9 mouse cellular contexts compared by ENCODE assay signal in the genomic region with DNA sequence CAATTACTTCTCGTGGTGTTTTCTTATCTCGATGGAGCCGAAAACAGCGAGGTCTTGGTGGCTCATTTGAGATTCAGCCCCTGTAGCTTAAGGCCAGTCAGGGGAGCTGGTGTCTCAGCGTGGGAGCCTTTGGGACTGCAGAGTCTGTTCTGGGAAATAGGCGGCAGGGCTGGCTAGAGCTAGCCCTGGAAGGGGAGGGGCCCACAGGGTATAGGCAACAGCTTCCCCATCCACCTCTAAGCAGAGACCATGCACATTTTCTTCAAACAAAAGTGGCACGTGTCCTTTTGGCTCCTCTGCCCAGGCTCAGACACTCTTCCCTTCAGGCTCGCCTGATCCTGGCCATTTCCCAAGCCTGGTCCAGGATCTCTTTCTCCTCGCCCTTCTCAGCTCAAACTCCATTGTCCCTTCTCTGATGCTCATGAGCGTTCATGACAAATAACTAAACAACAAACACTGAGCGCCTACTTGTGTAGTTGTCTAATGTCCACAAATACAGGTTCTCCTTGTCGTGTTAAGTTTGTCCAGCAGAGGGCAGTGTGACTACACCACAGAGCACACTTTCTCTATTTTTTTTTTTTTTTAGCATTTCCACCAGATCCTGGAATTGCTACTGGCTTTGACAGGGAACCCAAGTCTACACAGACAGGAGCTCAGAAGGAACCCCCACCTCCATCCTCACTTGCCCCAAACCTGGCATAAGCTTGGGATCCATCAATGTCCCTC. TPM values are rescaled to one million over a fixed set of nuclear protein-coding genes. Genes with fewer than 3 reads are reported as not detected.
DNase-seq lines count a peak whose midpoint lies in the region; ATAC-seq and TF ChIP-seq lines count a peak whose summit lies in the region.
"Had no signal": no experiment of that assay in that cellular context is flagged by ENCODE, and none has a peak within 500 bp of the region (broad histone marks: within the 10 kb centered on the region; RNA-seq: fewer than 3 reads in every experiment).

No protein-coding gene starts in this region.

- H3K4me2 ChIP-seq in neural tube, embryonic 15.5 days: no peak overlapping the region
- H3K4me2 ChIP-seq in intestine, postnatal 0 days (replicated peaks; ENCODE audit: low read depth): no peak overlapping the region
- H3K4me2 ChIP-seq in midbrain, embryonic 15.5 days: no peak overlapping the region

- 22% methylated on average over 12 of the region's 12 CpGs for WGBS in neural tube, embryonic 15.5 days
- 19% methylated on average over 12 of the region's 12 CpGs for WGBS in intestine, postnatal 0 days
- 31% methylated on average over 12 of the region's 12 CpGs for WGBS in midbrain, embryonic 15.5 days

- H3K9me3 ChIP-seq in neural tube, embryonic 15.5 days (replicated peaks): no peaks in the 10 kb centered on the region
- no peaks in the 10 kb centered on the region for H3K9me3 ChIP-seq in intestine, postnatal 0 days (ENCODE audit: control insufficient read depth)
- no peaks in the 10 kb centered on the region for H3K9me3 ChIP-seq in midbrain, embryonic 15.5 days

- intact Hi-C loops in left cerebral cortex, postnatal 25 days (cut with DNase I): loop anchor here (1.0 kb wide), 2 partner anchors 611 to 834 kb away; no protein-coding TSS in a partner anchor

- no peak for ATAC-seq in neural tube, embryonic 15.5 days (ENCODE audit: low FRiP score)
- ATAC-seq in erythroid progenitor cell, adult 5-6 weeks (replicated peaks; ENCODE audit: low FRiP score, poor library complexity, severe bottlenecking): peak; percentile 78; the same call in 1 of the 2 replicates
- ATAC-seq in intestine, postnatal 0 days: 0 out of 2 replicates have a peak, but pooled peaks have one; percentile 25
- ATAC-seq in midbrain, embryonic 15.5 days (replicated peaks): 0 out of 2 replicates have a peak, but pooled peaks have one; percentile 37

- peaks cover 11% of the 10 kb centered on the region for H3K4me1 ChIP-seq in neural tube, embryonic 15.5 days
- no peaks in the 10 kb centered on the region for H3K4me1 ChIP-seq in intestine, postnatal 0 days (replicated peaks; ENCODE audit: control insufficient read depth, insufficient read depth, low read length)
- no peaks in the 10 kb centered on the region for H3K4me1 ChIP-seq in midbrain, embryonic 15.5 days

- no peaks in the 10 kb centered on the region for H3K36me3 ChIP-seq in neural tube, embryonic 15.5 days
- H3K36me3 ChIP-seq in intestine, postnatal 0 days (ENCODE audit: control insufficient read depth, insufficient read depth): no peaks in the 10 kb centered on the region
- no peaks in the 10 kb centered on the region for H3K36me3 ChIP-seq in midbrain, embryonic 15.5 days (replicated peaks)

- peak; percentile 96 for TF ChIP-seq CTCF in intestine, postnatal 0 days (IDR thresholded peaks at IDR 0.05; ENCODE audit: low read depth)

- H3K4me3 ChIP-seq in neural tube, embryonic 15.5 days (replicated peaks): no peak overlapping the region
- H3K4me3 ChIP-seq in intestine, postnatal 0 days (ENCODE audit: low read depth, low read length): no peak overlapping the region
- H3K4me3 ChIP-seq in midbrain, embryonic 15.5 days: no peak overlapping the region
- H3K4me3 ChIP-seq: megakaryocyte, embryonic 14.5 days had no signal

- H3K27ac ChIP-seq in neural tube, embryonic 15.5 days (replicated peaks): no peak overlapping the region
- H3K27ac ChIP-seq in intestine, postnatal 0 days (ENCODE audit: low read depth, low read length): no peak overlapping the region
- H3K27ac ChIP-seq in midbrain, embryonic 15.5 days: no peak overlapping the region

- H3K27me3 ChIP-seq in neural tube, embryonic 15.5 days (replicated peaks): peaks cover 24% of the 10 kb centered on the region
- no peaks in the 10 kb centered on the region for H3K27me3 ChIP-seq in intestine, postnatal 0 days (replicated peaks; ENCODE audit: control insufficient read depth, insufficient read depth, low read length)
- H3K27me3 ChIP-seq in midbrain, embryonic 15.5 days (replicated peaks): no peaks in the 10 kb centered on the region

- DNase-seq in neural tube, embryonic 10.5 days (ENCODE audit: extremely low spot score, low spot score): peak; percentile 74
- peak; percentile 68 to 69 for DNase-seq in adrenal gland, postnatal 36 days
- DNase-seq in left cerebral cortex, postnatal 25 days (ENCODE audit: low spot score in 2 of 2): peak; percentile 74 to 77
- DNase-seq in testis, postnatal 10 days (ENCODE audit: low spot score): peak; percentile 87

- H3K9ac ChIP-seq in neural tube, embryonic 15.5 days (replicated peaks): no peak overlapping the region
- no peak overlapping the region for H3K9ac ChIP-seq in intestine, postnatal 0 days (ENCODE audit: low read depth, low read length)
- no peak overlapping the region for H3K9ac ChIP-seq in midbrain, embryonic 15.5 days

RNA-seq across cellular contexts. Expression of a gene that starts 25.0 kb away (rescaled TPM):
- polyA plus RNA-seq in neural tube, embryonic 15.5 days (2015; fragmentation: Nextera tagmentation; extraction: Ambion mirVana): 122 and 133 TPM in 2 replicates
- 100 to 1,000 TPM; 156 to 165 TPM for total RNA-seq in adrenal gland, postnatal 36 days (2021)
- 41.1 and 43.6 TPM in 2 replicates for total RNA-seq in erythroid progenitor cell, adult 5-6 weeks (2015; ENCODE audit: low replicate concordance)
- total RNA-seq in erythroid progenitor cell, adult 5-6 weeks (2017; ENCODE audit: low replicate concordance): 9.4 and 23.9 TPM in 2 replicates
- polyA plus RNA-seq in intestine, postnatal 0 days (2015; fragmentation: Nextera tagmentation; extraction: Ambion mirVana): 89.2 and 92.0 TPM in 2 replicates
- 10 to 100 TPM; 66.9 to 68.5 TPM for total RNA-seq in left cerebral cortex, postnatal 25 days (2021)
- 129 TPM in 2 replicates for polyA plus RNA-seq in midbrain, embryonic 15.5 days (2015; fragmentation: Nextera tagmentation; extraction: Ambion mirVana)
